ENCODE assay signal across 8 mouse cellular contexts in the genomic region with DNA sequence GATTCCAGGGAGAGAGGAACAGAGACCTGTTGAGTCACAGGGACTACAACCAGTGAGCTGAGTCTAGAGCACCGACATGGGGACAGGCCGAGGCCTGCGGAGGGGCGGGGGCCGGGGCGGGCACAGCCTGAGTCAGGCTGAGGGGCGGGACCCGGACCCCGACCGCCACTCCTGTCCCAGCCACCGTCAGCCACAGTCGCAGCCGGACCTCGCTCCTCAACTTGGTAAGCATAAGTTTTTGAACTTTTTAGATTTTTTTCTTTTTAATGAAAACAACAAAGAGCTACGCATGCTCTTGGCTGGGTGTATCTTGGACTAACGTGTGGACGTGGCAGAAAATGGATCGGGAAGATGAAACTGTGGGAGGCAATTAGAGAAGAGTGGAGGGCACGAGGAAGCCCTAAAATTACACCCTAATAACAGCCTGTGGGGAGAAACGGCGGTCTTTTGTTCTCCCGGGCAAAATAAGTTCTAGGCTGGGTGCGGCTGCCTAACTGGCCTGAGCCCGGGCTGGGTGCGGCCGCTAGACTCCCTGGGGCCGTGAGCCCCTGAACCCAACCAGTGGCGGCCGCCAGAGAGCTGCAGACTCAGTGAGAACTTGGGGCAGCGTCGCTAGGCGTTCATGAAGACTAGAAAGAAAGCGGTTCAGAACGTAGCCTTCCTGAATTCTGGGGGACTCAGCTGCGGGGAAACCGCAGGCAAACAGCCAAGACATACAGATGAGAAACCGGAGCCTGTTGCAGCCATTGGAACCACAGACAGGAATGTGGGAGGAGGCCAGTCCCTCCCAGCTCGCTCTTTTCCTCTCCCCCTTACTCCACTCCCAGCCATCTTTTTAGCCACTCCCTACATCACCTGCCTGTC. TPM values are rescaled to one million over a fixed set of nuclear protein-coding genes. Genes with fewer than 3 reads are reported as not detected.
DNase-seq lines count a peak whose midpoint lies in the region; ATAC-seq lines count a peak whose summit lies in the region.

Gene S100a11 (plus strand): TSS at position 159 of the 864 bp plus-strand sequence.

- H3K36me3 ChIP-seq in erythroblast, embryonic 14.5 days (ENCODE audit: control insufficient read depth) = no peaks in the 10 kb centered on the region
- peaks cover 4% of the 10 kb centered on the region for H3K36me3 ChIP-seq in heart, embryonic 16.5 days (ENCODE audit: control insufficient read depth, insufficient read depth)

- H3K4me3 ChIP-seq in erythroblast, embryonic 14.5 days (replicated peaks) = peak within 1 kb of the TSS; percentile 53
- H3K4me3 ChIP-seq in heart, embryonic 16.5 days (ENCODE audit: low read length) = peak within 1 kb of the TSS; percentile 84

- no peaks in the 10 kb centered on the region for H3K9me3 ChIP-seq in erythroblast, embryonic 14.5 days (ENCODE audit: control insufficient read depth, low read length)
- no peaks in the 10 kb centered on the region for H3K9me3 ChIP-seq in heart, embryonic 16.5 days (replicated peaks; ENCODE audit: control insufficient read depth, low read length)

- peak; percentile 72 for DNase-seq in CD4-positive helper T cell, adult 2 months (ENCODE audit: low read depth, low spot score)
- DNase-seq in adipocyte (ENCODE audit: low spot score) = peak; percentile 79
- peak; percentile 73 for DNase-seq in kidney, postnatal 14 days
- DNase-seq in lung, postnatal 4 days = peak; percentile 73 to 79
- peak; percentile 52 for DNase-seq in retina, postnatal 1 day
- peak; percentile 66 to 74 for DNase-seq in urinary bladder, postnatal 36 days (ENCODE audit: low spot score in 2 of 2)

- H3K27ac ChIP-seq in heart, embryonic 16.5 days (ENCODE audit: low read length) = peak within 1 kb of the TSS; percentile 87

- peak within 1 kb of the TSS; percentile 79 for H3K4me2 ChIP-seq in heart, embryonic 16.5 days (ENCODE audit: low read depth, low read length)

- no peaks in the 10 kb centered on the region for H3K27me3 ChIP-seq in erythroblast, embryonic 14.5 days (ENCODE audit: control insufficient read depth)
- H3K27me3 ChIP-seq in heart, embryonic 16.5 days (ENCODE audit: control insufficient read depth, insufficient read depth, low read length) = no peaks in the 10 kb centered on the region

- H3K9ac ChIP-seq in heart, embryonic 16.5 days (ENCODE audit: low read length) = peak within 1 kb of the TSS; percentile 88

- ATAC-seq in heart, embryonic 16.5 days (replicated peaks; ENCODE audit: extremely low read depth, insufficient read depth, low FRiP score) = peak; percentile 96

- H3K4me1 ChIP-seq in erythroblast, embryonic 14.5 days (ENCODE audit: control insufficient read depth) = peaks cover 6% of the 10 kb centered on the region
- H3K4me1 ChIP-seq in heart, embryonic 16.5 days (ENCODE audit: control insufficient read depth, insufficient read depth, low read length) = peaks cover 15% of the 10 kb centered on the region

- under 1% methylated on average over 38 of the region's 38 CpGs for WGBS in heart, embryonic 16.5 days

RNA-seq across cellular contexts. Expression of gene S100a11, which starts in this region (rescaled TPM):
- 0.24 and 0.37 TPM in 2 replicates for polyA plus RNA-seq in erythroblast, embryonic 14.5 days (2012)
- polyA plus RNA-seq in heart, embryonic 16.5 days (2015; fragmentation: Nextera tagmentation; extraction: Ambion mirVana) = 709 and 778 TPM in 2 replicates

Comparison
In these comparisons a context has a peak if more than half of its experiments do, and no peak if none do; other contexts are left out.
1. Peak in every context shown above with its lines: DNase-seq, ATAC-seq, H3K4me3 ChIP-seq and H3K27ac ChIP-seq.
2. RNA of gene S100a11 (polyA plus RNA-seq): 709 to 778 TPM in heart, embryonic 16.5 days; 0.24 to 0.37 TPM in erythroblast, embryonic 14.5 days; every median in the first group is over 100 times any median in the second.